Mouse (Mus musculus) Patski (cell line): Measurements from ENCODE around the gene Kif1a. TPM values are rescaled to one million over a fixed set of nuclear protein-coding genes. Genes with fewer than 3 reads are reported as not detected.
"Not testable (repeated sequence)": the region's sequence is repeated elsewhere in the genome, so short reads cannot be mapped to it uniquely, and the experiment has no call there.

Experiments
- ATAC-seq: fragments of 100-300 bp; one replicate; pipeline ENCODE4 v1.8.0; 2021
- CTCF ChIA-PET: fragments of 350-600 bp; sonication (Branson Sonifier 250); formaldehyde crosslinking; loops from one replicate; lab custom pipeline; 2022; ENCODE audit warnings: inconsistent platforms; lab: Charles Lee
- POLR2A ChIA-PET: fragments of 350-600 bp; sonication (Branson Sonifier 250); formaldehyde crosslinking; loops from one replicate; lab custom pipeline; 2022; ENCODE audit warnings: antibody characterized with exemption, inconsistent platforms; lab: Charles Lee
- DNase-seq: peaks from one replicate; pipeline ENCODE4 v3.0.0-alpha.2; 2011; ENCODE audit warnings: low read depth, low spot score
- H3K27me3 ChIP-seq: fragments of 371-371 bp; one replicate; pipeline ENCODE4 v1.5.1; 2021
- CTCF ChIP-seq: fragments of 100-300 bp; IDR thresholded peaks from one replicate; pipeline ENCODE4 v1.5.1; 2021
- in situ Hi-C: fragments of 300-500 bp; cut with MboI; formaldehyde crosslinking; loops from 3 replicates; pipeline ENCODE4 v1.11.1; 2018; ENCODE audit warnings: low pct_unique_long_range_greater_than_20kb, mixed read lengths
- polyA plus RNA-seq: library from polyadenylated mRNA; unstranded; gene quantifications from one replicate; pipeline ENCODE4 v1.2.3, GENCODE M21; 2021

Gene Kif1a
- polyA plus RNA-seq, 1 experiment from 2014 or later: not detected

GRCm38 (mm10) chr1:92971879-92972795 lies 129.6 kb downstream of the Kif1a start:
- no peak for TF ChIP-seq CTCF
- CTCF ChIA-PET: no interaction called here
- POLR2A ChIA-PET: no interaction called here
- ATAC-seq (no peak), DNase-seq (no peak)
- in situ Hi-C loops: no loop called here
- H3K27me3 ChIP-seq: no peaks in the 10 kb centered on the region

- ATAC-seq, H3K27me3 ChIP-seq, CTCF ChIA-PET, in situ Hi-C loops, POLR2A ChIA-PET, DNase-seq: not testable (repeated sequence)
Measured at GRCm38 (mm10) chr1:92970791-92971190, 131.0 kb downstream of the Kif1a start.

Other genes starting within 250 kb of the Kif1a start
- gene Ankmy1, start 199.0 kb downstream of the Kif1a start, polyA plus RNA-seq: 0.45 TPM
- 8.9 TPM for gene Dusp28, start 195.0 kb downstream of the Kif1a start, polyA plus RNA-seq
- 62.7 TPM for gene Rnpepl1, start 191.2 kb downstream of the Kif1a start, polyA plus RNA-seq
- gene Capn10, start 167.6 kb downstream of the Kif1a start, polyA plus RNA-seq: 37.7 TPM
- not detected for gene Gpr35, start 151.1 kb downstream of the Kif1a start, polyA plus RNA-seq
- gene Aqp12, start 95.6 kb downstream of the Kif1a start, polyA plus RNA-seq: not detected
- not detected for gene Agxt, start 33.3 kb upstream of the Kif1a start, polyA plus RNA-seq
- gene 2310007B03Rik, start 59.0 kb upstream of the Kif1a start, polyA plus RNA-seq: not detected
- 0.30 TPM for gene Crocc2, start 66.8 kb upstream of the Kif1a start, polyA plus RNA-seq
- gene Sned1, start 133.9 kb upstream of the Kif1a start, polyA plus RNA-seq: 48.9 TPM
- gene Mterf4, start 204.0 kb upstream of the Kif1a start, polyA plus RNA-seq: 34.8 TPM
- 50.0 TPM for gene Ppp1r7, start 240.9 kb upstream of the Kif1a start, polyA plus RNA-seq
- gene Pask, start 241.5 kb upstream of the Kif1a start, polyA plus RNA-seq: 12.0 TPM